Mouse (Mus musculus) myocyte (in vitro differentiated cells): Measurements from ENCODE around the gene Camk1.

Experiments
- CEBPB ChIP-seq: IDR thresholded peaks from 2 replicates; pipeline ENCODE4 v1.6.1; 2011; ENCODE audit warnings: mild to moderate bottlenecking, moderate library complexity; ENCODE audit not compliant: poor library complexity, insufficient read depth, severe bottlenecking
- MYOD1 ChIP-seq, 3 experiments: IDR thresholded peaks; one replicate each; pipeline ENCODE4 v1.6.1; 2011; ENCODE audit warnings: control low read depth in 2 of 3, low read depth in 2 of 3, mild to moderate bottlenecking in 2 of 3, moderate library complexity in 1 of 3; ENCODE audit not compliant: insufficient read length in 2 of 3, control insufficient read depth in 1 of 3

- no peak for TF ChIP-seq MYOD1 (IDR thresholded peaks at IDR 0.05; ENCODE audit: control insufficient read depth in 1 of 3, insufficient read length in 2 of 3, low read depth in 2 of 3)
- TF ChIP-seq CEBPB, result no peak
Measured at GRCm38 (mm10) chr6:113296046-113296445, 47.7 kb downstream of the Camk1 start.
